Mouse (Mus musculus) R1 (cell line): ENCODE results near the gene Fuca1.

Source experiments
- DNase-seq: peaks from one replicate; pipeline ENCODE4 v3.0.0-alpha.2; 2018; ENCODE audit warnings: low read depth, low spot score

The Fuca1 gene

GRCm38 (mm10) chr4:135951505-135951904, 31.0 kb downstream of the Fuca1 start:
- DNase-seq: peak; percentile 85

GRCm38 (mm10) chr4:135953179-135953578, 32.6 kb downstream of the Fuca1 start:
- DNase-seq: peak; percentile 49

GRCm38 (mm10) chr4:135954241-135954640, 33.7 kb downstream of the Fuca1 start:
- DNase-seq: peak; percentile 55

GRCm38 (mm10) chr4:135955886-135956285, 35.4 kb downstream of the Fuca1 start:
- DNase-seq: no peak

- no peak for DNase-seq
Measured at GRCm38 (mm10) chr4:135958354-135958753, 37.8 kb downstream of the Fuca1 start.

GRCm38 (mm10) chr4:135960717-135961116, 40.2 kb downstream of the Fuca1 start:
- peak; percentile 86 for DNase-seq

- DNase-seq: no peak
Measured at GRCm38 (mm10) chr4:135961709-135962108, 41.2 kb downstream of the Fuca1 start.

- DNase-seq: no peak
Measured at GRCm38 (mm10) chr4:135962198-135962597, 41.7 kb downstream of the Fuca1 start.

GRCm38 (mm10) chr4:135962946-135963345, 42.4 kb downstream of the Fuca1 start:
- peak; percentile 75 for DNase-seq

GRCm38 (mm10) chr4:135963457-135964193, 43.1 kb downstream of the Fuca1 start, which contains the start of gene Gale:
Gene Gale (plus strand): TSS chr4:135963727.
- peak; percentile 99 for DNase-seq

- no peak for DNase-seq
Measured at GRCm38 (mm10) chr4:135964426-135964825, 43.9 kb downstream of the Fuca1 start.

GRCm38 (mm10) chr4:135965113-135965512, 44.6 kb downstream of the Fuca1 start:
- no peak for DNase-seq

- no peak for DNase-seq
Measured at GRCm38 (mm10) chr4:135966283-135966682, 45.7 kb downstream of the Fuca1 start.

GRCm38 (mm10) chr4:135967086-135967760, 46.7 kb downstream of the Fuca1 start:
- DNase-seq: no peak

GRCm38 (mm10) chr4:135968271-135968869, 47.8 kb downstream of the Fuca1 start:
- DNase-seq: no peak

- DNase-seq: no peak
Measured at GRCm38 (mm10) chr4:135969070-135969750, 48.7 kb downstream of the Fuca1 start.

GRCm38 (mm10) chr4:135970585-135970984, 50.0 kb downstream of the Fuca1 start:
- no peak for DNase-seq

GRCm38 (mm10) chr4:135971805-135972555, 51.4 kb downstream of the Fuca1 start:
- DNase-seq: peak; percentile 54

- DNase-seq: peak; percentile 79
Measured at GRCm38 (mm10) chr4:135972556-135972906, 52.0 kb downstream of the Fuca1 start, which contains the start of gene Lypla2. Gene Lypla2 (minus strand): TSS chr4:135972626.

GRCm38 (mm10) chr4:135972911-135973811, 52.6 kb downstream of the Fuca1 start:
- no peak for DNase-seq
